Mouse (Mus musculus) embryonic fibroblast, embryonic 13.5 days (primary cell): ENCODE results near the gene Hist1h1a.

Experiments
- CTCF ChIP-seq: IDR thresholded peaks from 2 replicates; pipeline ENCODE4 v1.5.1; 2011; ENCODE audit warnings: mild to moderate bottlenecking, control low read depth, low read length, moderate library complexity, borderline replicate concordance; ENCODE audit not compliant: insufficient read depth
- POLR2A ChIP-seq: IDR thresholded peaks from 2 replicates; pipeline ENCODE4 v1.6.1; 2011; ENCODE audit warnings: low read depth, mild to moderate bottlenecking, control low read depth, low read length, moderate library complexity

- TF ChIP-seq POLR2A: no peak
- TF ChIP-seq CTCF: no peak
These were observed 41.1 kb downstream of the Hist1h1a start for GRCm38 (mm10) chr13:23804532-23804931.
